Mouse (Mus musculus) heart, embryonic 12.5 days (tissue): Measurements from ENCODE around the gene Coro7. TPM values are rescaled to one million over a fixed set of nuclear protein-coding genes. Genes with fewer than 3 reads are reported as not detected.
A peak's percentile ranks its signal among the peaks of the same experiment; 100 is the strongest.

Experiments
- ATAC-seq: fragments of 200-750 bp; cut with Nextera tagmentation; 2 replicates; pipeline ENCODE4 v1.8.0; 2017; ENCODE audit warnings: moderate TSS enrichment, moderate library complexity; ENCODE audit not compliant: insufficient number of reproducible peaks, low FRiP score
- H3K27ac ChIP-seq: fragments of 300-500 bp; sonication (generic); 2 replicates; pipeline ENCODE4 v1.5.1; 2016; ENCODE audit warnings: mild to moderate bottlenecking, moderate library complexity; ENCODE audit not compliant: poor library complexity, severe bottlenecking
- H3K27me3 ChIP-seq: fragments of 300-500 bp; sonication (generic); replicated peaks from 2 replicates; pipeline ENCODE4 v1.6.1; 2016; ENCODE audit warnings: mild to moderate bottlenecking, moderate library complexity
- H3K36me3 ChIP-seq: fragments of 300-500 bp; sonication (generic); 2 replicates; pipeline ENCODE4 v1.6.1; 2016; ENCODE audit warnings: mild to moderate bottlenecking, moderate library complexity
- H3K4me1 ChIP-seq: fragments of 300-500 bp; sonication (generic); replicated peaks from 2 replicates; pipeline ENCODE4 v1.6.1; 2016; ENCODE audit warnings: mild to moderate bottlenecking
- H3K4me2 ChIP-seq: fragments of 300-500 bp; sonication (generic); 2 replicates; pipeline ENCODE4 v1.6.1; 2016; ENCODE audit warnings: mild to moderate bottlenecking, moderate library complexity
- H3K4me3 ChIP-seq: fragments of 300-500 bp; sonication (generic); 2 replicates; pipeline ENCODE4 v1.5.1; 2016; ENCODE audit warnings: mild to moderate bottlenecking
- H3K9ac ChIP-seq: fragments of 300-500 bp; sonication (generic); 2 replicates; pipeline ENCODE4 v1.6.1; 2016; ENCODE audit warnings: mild to moderate bottlenecking, moderate library complexity
- H3K9me3 ChIP-seq: fragments of 300-500 bp; sonication (generic); replicated peaks from 2 replicates; pipeline ENCODE4 v1.6.1; 2016; ENCODE audit warnings: mild to moderate bottlenecking, moderate library complexity
- WGBS: fragments of 180-500 bp; shearing (Covaris S2); methylation state at CpG from one replicate; pipeline ENCODE4 v1.1.7; 2016; 5-methylcytosine and 5-hydroxymethylcytosine counted together
- polyA plus RNA-seq: library from polyadenylated mRNA; unstranded; fragments of >200 nt; fragmentation: Nextera tagmentation; extraction: Ambion mirVana; gene quantifications from 2 replicates; pipeline ENCODE4 v1.2.1, GENCODE M21; 2016

Gene Coro7
- polyA plus RNA-seq, 1 experiment from 2014 or later = 14.8 TPM

GRCm38 (mm10) chr16:4647651-4648141 is 31.9 kb downstream of the Coro7 start:
- ATAC-seq = peak; percentile 43; the same call in 1 of the 2 replicates
- Histone ChIP-seq H3K27ac (peak overlapping the region; percentile 48), H3K4me1 (peaks cover 84% of the 10 kb centered on the region), H3K27me3 (no peaks in the 10 kb centered on the region), H3K4me3 (no peak overlapping the region), H3K9me3 (no peaks in the 10 kb centered on the region), H3K4me2 (peak overlapping the region; percentile 15; the same call in 1 of the 2 replicates), H3K9ac (peak overlapping the region; percentile 33; the same call in 1 of the 2 replicates), H3K36me3 (peaks cover 48% of the 10 kb centered on the region)
- WGBS = 46% methylated on average over 13 of the region's 13 CpGs

- Histone ChIP-seq H3K9me3 (no peaks in the 10 kb centered on the region), H3K27ac (peak overlapping the region; percentile 48; the same call in 1 of the 2 replicates), H3K4me3 (no peak overlapping the region), H3K4me1 (peaks cover 84% of the 10 kb centered on the region), H3K36me3 (peaks cover 40% of the 10 kb centered on the region), H3K9ac (peak overlapping the region; percentile 38; the same call in 1 of the 2 replicates), H3K27me3 (no peaks in the 10 kb centered on the region), H3K4me2 (peak overlapping the region; percentile 15)
- WGBS = 55% methylated on average over 4 of the region's 4 CpGs
- no peak for ATAC-seq
Measured at GRCm38 (mm10) chr16:4646831-4647230, 32.7 kb downstream of the Coro7 start.

GRCm38 (mm10) chr16:4645867-4646266 is 33.7 kb downstream of the Coro7 start:
- Histone ChIP-seq H3K9me3 (no peaks in the 10 kb centered on the region), H3K36me3 (peaks cover 33% of the 10 kb centered on the region), H3K4me2 (no peak overlapping the region), H3K27ac (0 out of 2 replicates have a peak overlapping the region, but pooled peaks have one; percentile 3), H3K4me1 (peaks cover 84% of the 10 kb centered on the region), H3K27me3 (no peaks in the 10 kb centered on the region), H3K4me3 (no peak overlapping the region), H3K9ac (no peak overlapping the region)
- ATAC-seq = no peak
- 71% methylated on average over 4 of the region's 4 CpGs for WGBS

DNA sequence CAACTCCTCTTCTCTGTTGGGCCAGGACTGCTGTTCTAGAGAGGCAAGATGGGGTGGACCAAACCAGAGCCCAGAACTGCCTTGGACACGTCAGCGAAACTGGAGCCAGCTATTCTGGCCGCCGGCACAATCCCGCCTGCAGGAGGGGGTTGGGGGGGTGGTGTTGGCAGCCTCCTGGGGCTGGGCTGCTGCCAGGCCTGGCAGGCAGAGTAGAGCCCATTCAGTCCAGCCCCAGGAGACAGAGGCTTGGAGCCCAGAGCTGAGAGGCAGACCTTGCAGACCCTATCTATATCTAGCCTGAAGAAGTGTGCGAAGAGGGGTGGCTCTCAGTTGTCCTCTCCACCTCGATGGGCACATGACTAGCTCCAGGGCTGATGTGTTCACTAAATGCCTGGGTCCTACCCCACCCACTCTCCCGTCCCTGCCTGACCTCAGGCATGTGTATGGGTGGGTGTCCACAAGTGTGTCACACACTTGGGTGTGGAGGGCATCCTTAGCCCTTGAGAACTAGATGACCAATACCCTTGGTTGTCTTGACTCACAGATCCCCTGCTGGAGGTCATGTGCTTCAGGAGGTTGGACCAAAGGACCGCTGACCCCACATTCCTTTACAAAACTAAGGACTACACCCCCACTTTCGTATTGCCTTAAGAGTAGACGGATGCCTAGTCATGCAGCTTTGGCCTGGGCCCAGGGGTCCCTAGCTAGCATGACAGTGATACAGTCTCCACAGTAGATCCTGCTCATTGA is 35.7 kb downstream of the Coro7 start:
- Histone ChIP-seq H3K4me2 (peak overlapping the region; percentile 89), H3K4me1 (peaks cover 93% of the 10 kb centered on the region), H3K27me3 (no peaks in the 10 kb centered on the region), H3K9me3 (no peaks in the 10 kb centered on the region), H3K9ac (peak overlapping the region; percentile 52; the same call in 1 of the 2 replicates), H3K36me3 (peaks cover 14% of the 10 kb centered on the region), H3K4me3 (no peak overlapping the region), H3K27ac (peak overlapping the region; percentile 90)
- WGBS = 42% methylated on average over 11 of the region's 11 CpGs
- no peak for ATAC-seq

DNA sequence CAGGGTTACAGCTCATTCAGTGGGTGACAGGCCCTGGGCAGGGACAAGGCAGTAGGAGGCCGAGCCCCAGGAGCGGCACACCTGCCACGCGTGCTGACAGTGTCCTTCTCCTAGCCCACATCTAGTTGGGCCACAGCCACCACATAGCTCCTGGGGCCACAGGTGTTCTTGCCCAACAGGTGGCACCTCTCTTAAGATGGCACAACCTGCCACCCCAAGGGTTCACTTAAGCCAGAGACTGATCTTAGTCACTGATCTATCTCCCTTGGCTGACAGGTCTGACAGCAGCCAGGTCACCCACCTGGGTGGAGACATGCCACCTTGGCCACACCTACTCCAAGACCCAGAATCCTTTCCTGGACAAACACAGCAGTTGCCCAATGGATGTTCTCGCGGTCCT is 36.6 kb downstream of the Coro7 start:
- WGBS = 78% methylated on average over 6 of the region's 6 CpGs
- peak overlapping the region; percentile 89; the same call in 1 of the 2 replicates for H3K9ac ChIP-seq
- ATAC-seq = no peak
- H3K4me3 ChIP-seq = peak overlapping the region; percentile 65; the same call in 1 of the 2 replicates
- peaks cover 5% of the 10 kb centered on the region; the same call in 1 of the 2 replicates for H3K36me3 ChIP-seq
- H3K27ac ChIP-seq = peak overlapping the region; percentile 90
- H3K9me3 ChIP-seq = no peaks in the 10 kb centered on the region
- peak overlapping the region; percentile 89 for H3K4me2 ChIP-seq
- H3K27me3 ChIP-seq = no peaks in the 10 kb centered on the region
- H3K4me1 ChIP-seq = peaks cover 85% of the 10 kb centered on the region

DNA sequence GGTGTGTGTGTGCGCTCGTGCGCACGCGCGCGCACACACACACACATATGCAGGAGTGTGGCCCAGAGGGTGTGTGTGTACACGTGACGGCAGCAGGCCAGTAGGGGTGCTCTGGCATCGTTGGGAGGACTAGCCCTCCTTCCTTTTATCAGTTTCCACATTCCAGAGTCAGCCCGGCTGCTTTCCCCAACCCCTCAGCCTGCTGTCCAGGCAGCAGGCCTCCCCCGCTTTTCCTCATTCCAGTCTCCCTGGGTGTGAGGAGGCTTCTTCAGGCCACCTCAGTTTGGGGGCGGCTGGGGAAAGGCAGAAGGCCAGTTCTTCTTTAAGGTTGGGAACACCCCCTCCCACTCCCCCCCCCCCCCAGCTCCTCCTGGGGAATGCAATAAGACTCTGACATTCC is 37.4 kb downstream of the Coro7 start:
- WGBS = 10% methylated on average over 13 of the region's 13 CpGs
- H3K36me3 ChIP-seq = no peaks in the 10 kb centered on the region
- H3K27ac ChIP-seq = peak overlapping the region; percentile 90
- ATAC-seq = peak; percentile 68
- no peaks in the 10 kb centered on the region for H3K9me3 ChIP-seq
- H3K4me3 ChIP-seq = peak overlapping the region; percentile 65
- peak overlapping the region; percentile 89 for H3K4me2 ChIP-seq
- H3K4me1 ChIP-seq = peaks cover 78% of the 10 kb centered on the region
- H3K9ac ChIP-seq = peak overlapping the region; percentile 89
- H3K27me3 ChIP-seq = no peaks in the 10 kb centered on the region

DNA sequence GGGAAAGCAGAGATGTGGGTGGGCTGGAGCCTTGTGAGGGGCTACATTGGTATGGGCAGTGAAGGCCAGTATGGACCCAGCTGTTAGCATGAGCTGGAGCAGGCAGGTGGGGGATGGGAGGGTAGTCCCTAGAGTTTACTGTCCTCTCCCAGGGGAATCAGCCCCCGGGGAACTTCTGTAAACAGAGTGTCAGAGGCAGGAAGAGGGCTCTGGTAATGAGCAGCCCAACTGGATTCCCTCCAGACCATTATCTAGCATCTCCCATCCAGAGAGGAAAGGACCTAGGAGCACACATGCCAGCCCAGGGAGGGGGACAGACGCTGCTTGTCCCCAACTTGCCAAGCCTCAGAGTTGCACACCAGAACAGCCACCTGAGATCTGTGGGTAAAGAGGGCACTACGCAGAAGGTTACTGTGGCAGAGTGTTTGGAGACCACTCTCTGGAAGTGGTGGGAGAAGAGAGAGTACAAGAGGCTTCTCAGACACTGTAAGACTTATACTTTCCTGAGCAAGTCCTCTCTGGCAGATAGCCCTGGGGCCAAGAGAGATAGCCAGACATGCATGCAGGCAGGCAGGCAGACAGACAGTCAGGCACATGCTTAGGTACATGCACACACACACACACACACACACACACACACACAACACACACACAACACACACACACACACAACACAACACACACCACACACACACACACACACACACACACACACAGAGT is 38.3 kb downstream of the Coro7 start:
- H3K27ac ChIP-seq = peak overlapping the region; percentile 90
- H3K27me3 ChIP-seq = no peaks in the 10 kb centered on the region
- peak overlapping the region; percentile 89 for H3K4me2 ChIP-seq
- H3K9ac ChIP-seq = peak overlapping the region; percentile 89
- no peaks in the 10 kb centered on the region for H3K9me3 ChIP-seq
- ATAC-seq = no peak
- H3K4me1 ChIP-seq = peaks cover 70% of the 10 kb centered on the region
- no peaks in the 10 kb centered on the region for H3K36me3 ChIP-seq
- 27% methylated on average over 3 of the region's 3 CpGs for WGBS
- H3K4me3 ChIP-seq = peak overlapping the region; percentile 65

GRCm38 (mm10) chr16:4640267-4641005 is 39.1 kb downstream of the Coro7 start:
- WGBS = 7% methylated on average over 17 of the region's 17 CpGs
- Histone ChIP-seq H3K27ac (peak overlapping the region; percentile 90), H3K4me3 (peak overlapping the region; percentile 65), H3K27me3 (no peaks in the 10 kb centered on the region), H3K9me3 (no peaks in the 10 kb centered on the region), H3K4me1 (peaks cover 70% of the 10 kb centered on the region), H3K4me2 (peak overlapping the region; percentile 89), H3K9ac (peak overlapping the region; percentile 89), H3K36me3 (no peaks in the 10 kb centered on the region)
- ATAC-seq = no peak; the same call in none of the 2 replicates

- Histone ChIP-seq H3K9ac (peak within 1 kb of the TSS; percentile 89), H3K4me3 (peak within 1 kb of the TSS; percentile 65), H3K9me3 (no peaks in the 10 kb centered on the region), H3K27me3 (no peaks in the 10 kb centered on the region), H3K36me3 (no peaks in the 10 kb centered on the region), H3K4me1 (peaks cover 71% of the 10 kb centered on the region), H3K27ac (peak within 1 kb of the TSS; percentile 90), H3K4me2 (peak within 1 kb of the TSS; percentile 89)
- ATAC-seq = peak; percentile 91
- 2% methylated on average over 22 of the region's 22 CpGs for WGBS
Measured at GRCm38 (mm10) chr16:4639831-4640237, 39.7 kb downstream of the Coro7 start, which contains the start of the genes Vasn and Dnaja3. TSS of gene Vasn (plus strand) at chr16:4639941. TSS of gene Dnaja3 (plus strand) at chr16:4639989.

- Histone ChIP-seq H3K4me3 (no peak overlapping the region), H3K36me3 (no peaks in the 10 kb centered on the region; the same call in 1 of the 2 replicates), H3K27me3 (no peaks in the 10 kb centered on the region), H3K4me2 (no peak overlapping the region), H3K4me1 (peaks cover 71% of the 10 kb centered on the region), H3K27ac (no peak overlapping the region), H3K9ac (no peak overlapping the region), H3K9me3 (no peaks in the 10 kb centered on the region)
- 49% methylated on average over 3 of the region's 3 CpGs for WGBS
- no peak for ATAC-seq
Measured at GRCm38 (mm10) chr16:4638891-4639390, 40.6 kb downstream of the Coro7 start.
